Mouse (Mus musculus) hindbrain, embryonic 15.5 days (tissue): ENCODE data around the gene 1700034I23Rik. TPM values are rescaled to one million over a fixed set of nuclear protein-coding genes. Genes with fewer than 3 reads are reported as not detected.
"Not testable (repeated sequence)": the region's sequence is repeated elsewhere in the genome, so short reads cannot be mapped to it uniquely, and the experiment has no call there.

Experiments
- ATAC-seq: fragments of 200-750 bp; cut with Nextera tagmentation; 2 replicates; pipeline ENCODE4 v1.8.0; 2017; ENCODE audit warnings: low read depth, moderate number of reproducible peaks, moderate TSS enrichment; ENCODE audit not compliant: low FRiP score
- H3K27ac ChIP-seq: fragments of 300-500 bp; sonication (generic); replicated peaks from 2 replicates; pipeline ENCODE4 v1.5.1; 2015; ENCODE audit warnings: mild to moderate bottlenecking, inconsistent platforms
- H3K27me3 ChIP-seq: fragments of 300-500 bp; sonication (generic); 2 replicates; pipeline ENCODE4 v1.6.1; 2015; ENCODE audit warnings: control low read depth, inconsistent platforms
- H3K36me3 ChIP-seq: fragments of 300-500 bp; sonication (generic); 2 replicates; pipeline ENCODE4 v1.6.1; 2015; ENCODE audit warnings: control low read depth, inconsistent platforms
- H3K4me1 ChIP-seq: fragments of 300-500 bp; sonication (generic); replicated peaks from 2 replicates; pipeline ENCODE4 v1.6.1; 2015; ENCODE audit warnings: control low read depth, inconsistent platforms
- H3K4me2 ChIP-seq: fragments of 300-500 bp; sonication (generic); 2 replicates; pipeline ENCODE4 v1.6.1; 2015; ENCODE audit warnings: moderate library complexity, mild to moderate bottlenecking, inconsistent platforms
- H3K4me3 ChIP-seq: fragments of 300-500 bp; sonication (generic); 2 replicates; pipeline ENCODE4 v1.5.1; 2015; ENCODE audit warnings: mild to moderate bottlenecking, inconsistent platforms
- H3K9ac ChIP-seq: fragments of 300-500 bp; sonication (generic); 2 replicates; pipeline ENCODE4 v1.6.1; 2015; ENCODE audit warnings: inconsistent platforms
- H3K9me3 ChIP-seq: fragments of 300-500 bp; sonication (generic); 2 replicates; pipeline ENCODE4 v1.6.1; 2016; ENCODE audit warnings: control low read depth, inconsistent platforms
- WGBS: fragments of 180-500 bp; shearing (Covaris S2); methylation state at CpG from one replicate; pipeline ENCODE4 v1.1.7; 2015; 5-methylcytosine and 5-hydroxymethylcytosine counted together
- polyA plus RNA-seq: library from polyadenylated mRNA; unstranded; fragments of >200 nt; fragmentation: Nextera tagmentation; extraction: Ambion mirVana; gene quantifications from 2 replicates; pipeline ENCODE4 v1.2.1, GENCODE M21; 2015

1700034I23Rik gene
- polyA plus RNA-seq = 0.26 and 0.34 TPM in 2 replicates

DNA sequence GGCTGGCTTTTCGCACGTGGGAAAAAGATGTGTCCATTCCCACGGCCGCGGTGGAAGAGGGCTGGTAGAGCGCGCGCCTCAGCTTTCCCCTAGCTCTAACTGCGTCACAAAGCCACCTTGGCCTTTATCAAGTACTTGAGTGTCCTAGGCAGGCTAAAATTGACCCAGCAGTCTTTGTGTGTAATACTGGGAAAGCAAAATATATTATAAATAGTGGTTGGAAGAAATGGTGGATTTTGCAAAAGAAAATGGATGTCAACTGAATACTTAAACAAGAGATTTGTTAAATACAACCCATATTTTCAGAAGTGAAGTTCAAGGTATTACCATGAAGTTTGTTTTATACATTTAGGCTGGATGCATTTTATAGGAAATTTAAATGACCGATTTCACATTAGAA is at the start of gene 1700034I23Rik:
Gene 1700034I23Rik, minus strand, starts transcription at position 101 of the 400 bp plus-strand sequence.
- H3K9me3 ChIP-seq, H3K4me1 ChIP-seq, H3K9ac ChIP-seq, H3K4me3 ChIP-seq, ATAC-seq, H3K27me3 ChIP-seq, H3K27ac ChIP-seq, H3K4me2 ChIP-seq: not testable (repeated sequence)
- 97% methylated on average over 6 of the region's 10 CpGs for WGBS
- H3K36me3 ChIP-seq = peaks cover 11% of the 10 kb centered on the region

DNA sequence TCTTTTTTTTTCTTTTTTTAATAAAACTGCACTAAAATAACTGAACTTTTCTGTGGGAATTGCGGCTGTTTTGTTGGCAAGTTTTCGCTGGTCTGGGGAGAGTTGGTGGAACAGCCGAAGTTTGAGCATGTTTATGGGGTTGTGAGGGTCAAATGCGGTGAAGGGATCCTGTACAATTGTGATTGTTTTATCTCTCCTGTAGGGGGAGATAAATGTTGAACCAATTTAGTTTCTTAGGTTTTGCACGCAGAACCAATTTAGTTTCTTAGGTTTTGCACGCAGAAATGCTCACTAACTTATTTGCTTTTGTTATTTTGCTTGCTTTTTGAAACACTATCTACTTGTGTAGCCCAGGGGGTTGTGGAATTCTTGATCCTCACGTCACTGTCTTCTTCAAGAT is 49.0 kb upstream of the 1700034I23Rik start:
- no peak for ATAC-seq
- Histone ChIP-seq H3K27me3 (peaks cover 15% of the 10 kb centered on the region), H3K36me3 (no peaks in the 10 kb centered on the region), H3K4me3 (peak overlapping the region; percentile 82), H3K9me3 (no peaks in the 10 kb centered on the region), H3K4me1 (peaks cover 18% of the 10 kb centered on the region), H3K9ac (peak overlapping the region; percentile 75; the same call in 1 of the 2 replicates), H3K4me2 (peak overlapping the region; percentile 96), H3K27ac (no peak overlapping the region)
- WGBS = 11% methylated on average over 7 of the region's 7 CpGs

DNA sequence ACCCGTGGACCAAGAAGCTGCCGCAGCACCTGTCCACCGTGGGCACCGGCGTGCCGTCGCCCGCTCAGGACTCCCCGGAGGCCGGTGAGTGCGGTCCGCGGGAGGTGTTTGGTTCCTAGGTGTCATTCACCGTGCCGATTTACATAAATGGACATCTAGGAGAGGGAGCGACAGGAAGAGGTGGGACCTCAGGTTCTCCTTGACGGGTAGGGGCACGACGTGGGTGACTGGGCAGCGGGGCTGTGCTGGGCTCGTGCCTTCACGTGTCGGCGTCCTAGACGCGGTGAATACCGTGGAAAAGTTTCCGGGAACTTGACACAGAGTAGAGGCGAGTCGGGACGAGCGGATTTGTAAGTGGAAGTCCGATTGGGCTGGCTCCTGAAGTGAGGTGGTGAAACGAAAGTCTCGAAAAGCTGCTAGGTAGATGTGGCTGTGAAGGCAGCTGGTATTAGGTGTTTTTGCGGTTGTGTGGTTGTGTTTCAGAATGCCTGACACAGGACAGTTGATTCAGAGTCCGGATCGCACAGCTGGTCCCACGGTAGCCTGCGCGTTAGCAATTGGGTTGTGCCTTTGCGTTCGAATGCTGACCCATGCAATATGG is 48.4 kb upstream of the 1700034I23Rik start:
- under 1% methylated on average over 43 of the region's 43 CpGs for WGBS
- Histone ChIP-seq H3K4me1 (peaks cover 18% of the 10 kb centered on the region), H3K4me2 (peak overlapping the region; percentile 96), H3K4me3 (peak overlapping the region; percentile 82), H3K9me3 (no peaks in the 10 kb centered on the region), H3K27me3 (peaks cover 15% of the 10 kb centered on the region), H3K9ac (peak overlapping the region; percentile 75), H3K36me3 (no peaks in the 10 kb centered on the region), H3K27ac (peak overlapping the region; percentile 83)
- no peak for ATAC-seq

DNA sequence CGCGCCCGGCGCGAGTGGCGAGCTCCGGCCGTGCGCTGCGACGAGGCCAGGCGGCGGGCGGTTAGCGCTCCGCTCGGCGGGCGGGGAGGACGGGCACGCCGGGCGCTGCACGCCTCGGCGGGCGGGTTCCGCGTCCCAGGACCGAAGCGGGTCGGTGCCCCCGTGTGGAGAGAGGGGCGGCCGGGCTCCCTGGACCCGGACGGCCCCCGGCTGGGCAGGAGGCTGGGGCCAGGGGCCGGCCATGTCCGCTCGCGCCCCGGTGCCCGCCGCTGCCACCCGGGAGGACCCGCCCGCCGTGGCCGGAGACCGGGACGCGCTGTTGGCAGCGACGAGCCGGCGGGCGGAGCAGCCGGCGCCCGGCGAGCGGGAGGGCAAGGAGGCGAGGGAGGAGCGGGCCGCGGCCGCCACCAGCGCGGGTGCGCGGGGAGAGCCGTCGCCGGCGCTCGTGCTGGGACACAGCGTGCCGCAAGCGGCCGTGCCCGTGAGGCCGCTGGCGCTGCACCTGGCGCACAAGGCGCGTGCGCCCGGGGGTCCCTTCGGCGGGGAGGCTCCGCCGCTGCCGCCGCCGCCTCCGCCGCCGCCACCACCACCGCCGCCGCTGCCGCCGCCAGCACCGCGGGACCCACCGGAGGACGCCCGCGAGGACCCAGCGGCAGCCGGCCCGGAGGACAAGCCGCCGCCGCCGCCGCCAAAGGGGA is 47.7 kb upstream of the 1700034I23Rik start:
- Histone ChIP-seq H3K9me3 (no peaks in the 10 kb centered on the region), H3K4me2 (peak overlapping the region; percentile 96), H3K27ac (peak overlapping the region; percentile 83), H3K4me1 (peaks cover 18% of the 10 kb centered on the region), H3K4me3 (peak overlapping the region; percentile 82), H3K36me3 (no peaks in the 10 kb centered on the region), H3K9ac (peak overlapping the region; percentile 75), H3K27me3 (peaks cover 15% of the 10 kb centered on the region)
- ATAC-seq = peak; percentile 20
- under 1% methylated on average over 68 of the region's 118 CpGs for WGBS

DNA sequence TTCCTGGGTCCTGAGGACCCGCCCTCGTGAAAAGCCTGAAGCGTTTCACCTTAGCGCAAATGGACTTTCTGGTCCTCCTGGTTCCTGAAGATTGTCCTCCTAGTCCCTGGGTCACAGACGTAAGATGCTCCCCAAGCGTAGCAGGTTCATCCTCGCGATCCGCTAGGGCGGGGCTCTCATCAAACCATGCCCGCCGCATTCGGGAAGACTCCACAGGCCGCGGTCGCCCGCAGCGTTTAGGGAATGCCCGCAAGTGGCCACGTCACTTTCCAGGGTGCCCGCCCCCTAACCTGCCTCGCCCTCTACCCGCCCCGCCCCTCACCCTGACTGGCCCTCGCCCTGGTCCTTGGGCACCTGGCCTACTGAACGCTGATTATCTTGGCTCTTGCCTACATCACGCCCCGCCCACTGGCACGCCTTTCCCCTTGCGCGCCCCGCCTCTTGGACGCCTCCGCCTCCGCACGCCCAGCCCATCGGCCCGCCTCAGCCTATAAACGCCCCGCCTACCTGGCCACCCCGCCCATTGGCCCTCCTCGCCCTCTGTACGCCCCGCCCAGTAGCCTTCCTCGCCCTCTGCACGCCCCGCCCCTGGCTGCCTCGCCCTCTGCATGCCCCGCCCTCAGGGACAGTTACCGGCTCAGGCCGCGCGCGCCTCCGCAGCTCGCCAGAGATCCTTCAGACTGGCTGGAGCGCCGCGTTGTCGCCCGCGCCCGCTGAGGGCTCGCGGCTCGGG is 47.0 kb upstream of the 1700034I23Rik start, which contains the start of gene Larp1b:
Gene Larp1b, plus strand, starts transcription at position 659 of the 733 bp plus-strand sequence.
- ATAC-seq = peak; percentile 97
- Histone ChIP-seq H3K4me2 (peak within 1 kb of the TSS; percentile 96), H3K27ac (peak within 1 kb of the TSS; percentile 83), H3K9me3 (no peaks in the 10 kb centered on the region), H3K4me1 (peaks cover 18% of the 10 kb centered on the region), H3K4me3 (peak within 1 kb of the TSS; percentile 82), H3K27me3 (peaks cover 15% of the 10 kb centered on the region), H3K36me3 (no peaks in the 10 kb centered on the region), H3K9ac (peak within 1 kb of the TSS; percentile 75)
- under 1% methylated on average over 66 of the region's 66 CpGs for WGBS

DNA sequence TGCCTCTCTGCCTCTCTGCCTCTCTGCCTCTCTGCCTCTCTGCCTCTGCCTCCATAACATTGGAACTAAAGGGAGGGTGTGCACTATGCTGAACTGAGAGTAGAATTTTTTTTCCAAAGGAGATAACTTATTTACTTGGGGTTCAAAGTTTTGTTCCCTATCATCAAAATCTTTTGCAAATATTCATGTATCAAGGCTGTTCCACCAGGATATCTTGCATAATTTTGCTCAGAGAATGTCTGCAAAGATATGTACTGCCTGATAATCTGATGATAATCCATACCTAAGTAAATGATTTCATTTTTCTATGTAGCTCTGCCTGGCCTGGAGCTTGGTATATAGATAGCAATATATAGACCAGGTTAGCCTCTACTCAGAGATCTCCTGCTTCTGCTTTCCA is 36.7 kb upstream of the 1700034I23Rik start:
- Histone ChIP-seq H3K4me1 (no peaks in the 10 kb centered on the region), H3K27me3 (no peaks in the 10 kb centered on the region), H3K4me3 (no peak overlapping the region), H3K9ac (no peak overlapping the region), H3K27ac (no peak overlapping the region), H3K36me3 (peaks cover 12% of the 10 kb centered on the region), H3K9me3 (no peaks in the 10 kb centered on the region), H3K4me2 (no peak overlapping the region)
- ATAC-seq = no peak

DNA sequence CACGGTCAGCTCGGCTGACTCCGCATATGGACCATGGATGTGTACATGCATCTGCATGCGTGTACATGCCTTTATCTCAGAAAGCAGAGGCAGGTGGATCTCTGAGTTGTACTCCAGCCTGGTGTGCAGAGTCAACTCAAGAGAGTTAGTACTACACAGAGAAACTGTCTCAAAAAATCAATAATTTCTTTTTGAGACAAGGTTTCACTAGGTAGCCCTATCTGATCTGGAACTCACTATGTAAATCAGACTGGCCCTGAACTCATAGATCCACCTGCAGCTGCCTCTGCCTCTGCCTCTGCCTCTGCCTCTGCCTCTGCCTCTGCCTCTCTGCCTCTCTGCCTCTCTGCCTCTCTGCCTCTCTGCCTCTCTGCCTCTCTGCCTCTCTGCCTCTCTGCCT is 36.2 kb upstream of the 1700034I23Rik start:
- no peak for ATAC-seq

DNA sequence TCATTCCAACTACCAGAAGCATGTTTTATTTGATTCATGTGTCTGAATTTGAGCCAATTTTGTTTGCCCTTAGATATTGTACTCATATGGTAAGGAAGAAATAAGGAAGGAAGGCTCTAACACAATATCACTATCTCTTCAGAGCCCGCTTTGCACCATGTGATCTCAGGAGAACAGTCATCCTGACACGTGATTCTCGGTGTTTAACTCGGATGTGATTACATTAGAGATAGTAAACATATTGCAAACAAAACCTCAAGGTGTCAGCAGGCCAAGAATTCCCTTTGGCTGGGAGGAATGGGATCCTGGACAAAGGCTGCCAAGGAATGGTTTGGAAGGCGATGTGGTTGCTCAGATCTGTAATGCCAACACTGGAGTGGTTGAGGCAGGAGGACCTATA is 35.8 kb upstream of the 1700034I23Rik start:
- peaks cover 21% of the 10 kb centered on the region for H3K36me3 ChIP-seq
- no peaks in the 10 kb centered on the region for H3K4me1 ChIP-seq
- no peaks in the 10 kb centered on the region for H3K27me3 ChIP-seq
- H3K27ac ChIP-seq = no peak overlapping the region
- no peak overlapping the region for H3K9ac ChIP-seq
- WGBS = 88% methylated on average over 5 of the region's 5 CpGs
- H3K9me3 ChIP-seq = no peaks in the 10 kb centered on the region
- H3K4me2 ChIP-seq = no peak overlapping the region
- no peak for ATAC-seq
- H3K4me3 ChIP-seq = no peak overlapping the region

More for the DNA sequence above, 36.2 kb upstream of the 1700034I23Rik start:
- H3K27me3 ChIP-seq = no peaks in the 10 kb centered on the region
- no peak overlapping the region for H3K9ac ChIP-seq
- no peaks in the 10 kb centered on the region for H3K9me3 ChIP-seq
- whole genome bisulfite sequencing = over 99% methylated on average over 4 of the region's 4 CpGs
- H3K4me3 ChIP-seq = no peak overlapping the region
- H3K4me2 ChIP-seq = no peak overlapping the region
- no peaks in the 10 kb centered on the region for H3K4me1 ChIP-seq
- H3K27ac ChIP-seq = no peak overlapping the region
- peaks cover 17% of the 10 kb centered on the region for H3K36me3 ChIP-seq

DNA sequence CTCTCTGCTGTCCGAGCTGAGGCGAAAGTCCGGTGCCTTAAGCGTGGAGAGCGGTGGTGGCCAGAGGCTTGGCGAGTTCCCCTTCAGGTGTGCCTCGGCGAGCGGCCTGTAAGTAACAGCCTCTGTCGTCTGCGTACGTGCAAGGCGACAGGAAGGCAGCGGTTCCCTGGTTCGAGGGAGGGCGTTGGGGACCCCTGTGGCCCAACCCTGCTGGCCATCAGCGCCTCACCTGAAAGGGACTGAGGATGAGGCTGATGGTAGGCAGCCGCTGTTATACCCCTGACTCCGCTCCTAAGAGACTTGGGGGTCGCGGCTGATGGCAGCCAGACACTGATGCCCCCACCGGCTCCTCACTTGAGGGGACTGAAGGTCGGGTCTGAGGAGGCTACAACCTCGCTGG is 8.0 kb downstream of the 1700034I23Rik start:
- WGBS = under 1% methylated on average over 21 of the region's 24 CpGs
- Histone ChIP-seq H3K9ac (peak overlapping the region; percentile 76), H3K4me3 (peak overlapping the region; percentile 70), H3K27ac (peak overlapping the region; percentile 75), H3K4me2 (peak overlapping the region; percentile 73), H3K4me1 (peaks cover 12% of the 10 kb centered on the region)
- H3K27me3 ChIP-seq, H3K9me3 ChIP-seq, H3K36me3 ChIP-seq, ATAC-seq: not testable (repeated sequence)

DNA sequence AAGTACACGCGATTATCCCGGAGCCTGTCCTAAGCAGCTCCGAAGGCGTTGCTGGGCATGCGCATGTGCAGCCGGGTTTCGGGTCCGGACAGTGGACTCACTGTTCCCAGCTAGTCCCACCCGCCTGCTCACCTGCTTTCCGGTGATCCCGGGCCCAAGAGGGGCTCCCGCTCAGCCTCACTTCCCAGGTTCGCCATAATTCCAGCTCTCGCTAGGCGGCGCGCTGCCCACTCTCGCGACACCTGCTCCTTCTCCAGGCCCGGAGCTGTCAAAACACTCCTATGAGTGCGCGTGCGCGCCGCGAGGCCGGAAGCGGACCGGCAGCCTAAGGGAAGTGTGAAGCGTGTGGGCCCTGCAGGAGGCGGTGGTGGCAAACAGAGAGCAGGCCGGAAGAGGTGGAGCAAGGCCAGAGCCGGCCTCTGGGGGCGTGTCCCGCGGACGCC is 8.5 kb downstream of the 1700034I23Rik start:
- Histone ChIP-seq H3K4me2 (peak overlapping the region; percentile 73), H3K9ac (peak overlapping the region; percentile 48), H3K4me1 (peaks cover 12% of the 10 kb centered on the region), H3K27ac (peak overlapping the region; percentile 70), H3K4me3 (peak overlapping the region; percentile 70)
- H3K36me3 ChIP-seq, H3K27me3 ChIP-seq, H3K9me3 ChIP-seq: not testable (repeated sequence)
- peak; percentile 100 for ATAC-seq
- under 1% methylated on average over 35 of the region's 38 CpGs for WGBS

DNA sequence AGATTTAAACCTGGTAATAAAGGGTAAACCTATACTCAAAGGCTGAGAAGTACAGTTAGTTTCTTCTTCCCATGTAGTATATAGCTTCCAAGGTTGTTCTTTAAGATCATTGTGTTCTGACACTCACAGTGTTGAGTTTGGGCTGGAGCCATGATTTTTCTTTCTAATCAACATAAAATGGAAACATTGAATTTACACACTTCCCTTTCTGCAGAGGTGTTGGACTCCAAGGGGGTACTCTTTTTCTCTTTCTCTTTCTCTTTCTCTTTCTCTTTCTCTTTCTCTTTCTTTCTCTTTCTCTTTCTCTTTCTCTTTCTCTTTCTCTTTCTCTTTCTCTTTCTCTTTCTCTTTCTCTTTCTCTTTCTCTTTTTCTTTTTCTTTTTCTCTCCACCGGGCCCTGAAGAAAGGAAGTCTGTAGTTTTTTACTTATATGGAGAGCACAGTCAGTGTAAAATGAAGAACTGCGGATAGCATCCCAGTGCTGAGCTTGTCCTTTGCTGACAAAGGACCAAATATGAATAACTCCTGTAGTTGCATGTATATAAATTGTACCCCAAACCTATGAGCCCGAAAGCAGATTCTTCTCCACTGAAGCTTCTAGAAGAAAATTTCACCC is 49.1 kb downstream of the 1700034I23Rik start:
- WGBS = 95% methylated on average over 3 of the region's 3 CpGs
- not testable (repeated sequence) for H3K4me3 ChIP-seq, H3K4me2 ChIP-seq, H3K4me1 ChIP-seq, H3K9ac ChIP-seq, H3K27me3 ChIP-seq, ATAC-seq, H3K9me3 ChIP-seq, H3K36me3 ChIP-seq, H3K27ac ChIP-seq
